Mouse (Mus musculus): ENCODE data around the gene Fig4. TPM values are rescaled to one million over a fixed set of nuclear protein-coding genes. Genes with fewer than 3 reads are reported as not detected.

Fig4 gene
- total RNA-seq, 2 experiments from 2014 or later = 5.5 TPM

DNA sequence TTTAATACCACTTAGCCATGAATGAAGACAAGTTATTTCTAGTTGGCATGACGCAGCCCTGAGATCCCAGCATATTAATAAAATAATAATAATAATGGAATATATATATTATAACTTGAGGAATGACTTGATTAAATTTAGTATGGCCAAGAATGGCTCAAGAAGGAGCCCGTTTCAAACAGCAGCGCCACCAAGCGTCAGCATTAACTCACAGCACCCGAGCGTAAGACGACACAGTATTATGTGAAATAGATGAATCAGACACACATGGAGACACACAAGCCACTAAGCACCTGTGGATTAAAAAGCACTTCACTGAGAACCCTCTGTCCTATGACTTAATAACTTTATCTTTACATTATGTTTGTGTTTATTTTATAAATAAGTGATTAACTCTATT is 31.2 kb downstream of the Fig4 start:
- intact Hi-C loops (cut with DNase I) = no loop called here
- no peak for DNase-seq

DNA sequence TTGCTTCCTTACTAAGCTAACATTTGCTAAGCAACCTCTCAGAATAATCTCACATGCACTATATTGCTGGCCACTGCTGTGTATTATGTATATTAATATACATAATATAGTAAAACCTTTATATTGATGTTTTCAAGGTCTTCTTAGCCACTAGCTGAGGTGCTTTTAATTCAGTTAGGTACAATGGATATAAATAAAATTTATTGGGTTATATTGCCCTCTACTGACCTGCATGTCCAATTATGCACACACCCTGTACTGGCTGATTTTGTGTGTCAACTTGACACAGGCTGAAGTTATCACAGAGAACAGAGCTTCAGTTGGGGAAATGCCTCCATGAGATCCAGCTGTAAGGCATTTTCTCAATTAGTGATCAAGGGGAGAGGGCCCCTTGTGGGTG is 41.2 kb downstream of the Fig4 start:
- intact Hi-C loops (cut with DNase I) = no loop called here
- DNase-seq = no peak

GRCm38 (mm10) chr10:41261218-41261617 is 41.8 kb downstream of the Fig4 start:
- intact Hi-C loops (cut with DNase I) = no loop called here
- no peak for DNase-seq

DNA sequence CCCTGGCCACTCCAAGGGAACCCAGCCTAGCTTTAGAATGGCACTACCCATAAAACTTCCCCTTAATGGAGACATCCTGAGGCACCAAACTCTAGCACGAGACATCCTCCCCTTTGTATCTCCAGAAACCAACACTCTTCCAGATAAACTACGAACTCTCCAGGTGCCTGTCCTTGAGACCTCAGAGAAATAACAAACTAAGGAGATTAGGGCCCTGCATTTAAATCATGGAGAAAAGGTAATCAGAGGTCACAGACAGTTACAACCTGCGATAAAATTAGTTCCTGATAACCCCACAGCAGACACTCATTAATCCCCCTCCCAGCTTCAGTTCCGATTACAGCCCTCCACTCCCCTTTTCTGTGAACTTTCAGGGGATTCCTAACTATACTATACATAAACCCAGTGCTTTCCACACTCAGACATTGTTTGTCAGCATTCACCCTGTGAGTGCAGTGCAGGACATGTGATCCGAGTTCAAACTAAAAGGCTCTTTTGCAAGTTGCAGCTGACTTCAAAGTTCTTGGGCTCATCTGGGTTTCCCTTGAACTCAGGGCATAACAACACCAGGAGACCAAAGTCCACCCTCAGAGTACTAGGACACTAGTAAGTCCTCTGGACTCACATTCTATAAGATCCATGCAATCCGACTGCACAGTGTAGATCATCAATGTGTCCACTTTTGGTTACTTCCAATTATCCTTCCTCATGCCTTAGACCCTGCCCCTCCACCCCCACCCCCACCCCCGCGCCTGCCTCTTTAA is 42.6 kb downstream of the Fig4 start:
- no peak for DNase-seq
- intact Hi-C loops (cut with DNase I) = no loop called here

DNA sequence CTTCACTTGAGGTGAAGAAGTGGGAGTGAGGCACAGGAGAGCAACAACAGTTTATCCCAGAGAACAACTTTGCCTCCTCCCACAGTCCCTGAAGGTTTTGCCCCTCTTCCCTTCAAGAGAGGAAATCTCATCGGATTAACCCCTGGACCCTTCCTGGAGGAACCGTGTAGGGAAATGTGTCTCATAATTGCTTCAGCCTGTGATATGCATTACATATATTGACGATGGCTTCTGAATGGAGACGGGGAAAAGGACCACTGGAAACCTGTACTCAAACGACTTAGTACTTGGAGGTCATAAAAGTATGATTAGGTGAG is 52.4 kb downstream of the Fig4 start:
- intact Hi-C loops (cut with DNase I) = loop anchor here (5.0 kb wide), 1 partner anchor 808 kb away; no protein-coding TSS in a partner anchor
- DNase-seq = no peak

DNA sequence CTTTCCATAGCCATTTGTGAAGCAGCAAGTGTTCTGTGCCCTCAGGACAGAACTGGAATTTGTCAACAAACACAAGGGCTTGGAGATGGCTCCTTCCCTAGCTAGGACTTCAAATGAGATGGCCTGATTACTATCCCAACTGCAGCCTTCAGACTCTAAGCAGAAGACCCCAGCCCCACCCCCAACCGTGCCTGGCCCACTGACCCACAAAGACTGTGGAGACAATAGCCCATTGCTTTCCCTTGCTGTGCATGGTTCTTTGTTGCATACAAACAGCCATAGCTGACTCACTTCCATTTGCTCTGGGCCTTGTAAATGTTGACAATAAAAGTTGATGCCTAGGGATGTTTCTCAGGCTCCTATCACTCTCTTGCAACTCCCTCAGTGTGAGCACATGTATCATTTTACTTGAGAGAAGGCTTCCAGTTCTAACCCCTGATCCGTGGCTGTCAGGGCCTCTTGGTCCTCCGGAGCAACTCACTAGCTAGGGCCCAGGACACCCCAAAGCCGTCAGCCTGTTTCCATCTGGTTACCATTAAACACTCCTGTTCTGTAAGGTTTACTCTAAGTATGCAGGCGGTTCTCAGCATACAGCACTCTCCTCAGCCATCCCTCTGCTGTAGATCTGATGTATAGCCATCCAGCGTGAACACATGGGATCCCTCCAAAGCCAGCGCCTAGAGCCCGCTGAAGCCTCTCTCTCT is 52.9 kb downstream of the Fig4 start:
- intact Hi-C loops (cut with DNase I) = loop anchor here (5.0 kb wide), 1 partner anchor 808 kb away; no protein-coding TSS in a partner anchor
- DNase-seq = no peak

DNA sequence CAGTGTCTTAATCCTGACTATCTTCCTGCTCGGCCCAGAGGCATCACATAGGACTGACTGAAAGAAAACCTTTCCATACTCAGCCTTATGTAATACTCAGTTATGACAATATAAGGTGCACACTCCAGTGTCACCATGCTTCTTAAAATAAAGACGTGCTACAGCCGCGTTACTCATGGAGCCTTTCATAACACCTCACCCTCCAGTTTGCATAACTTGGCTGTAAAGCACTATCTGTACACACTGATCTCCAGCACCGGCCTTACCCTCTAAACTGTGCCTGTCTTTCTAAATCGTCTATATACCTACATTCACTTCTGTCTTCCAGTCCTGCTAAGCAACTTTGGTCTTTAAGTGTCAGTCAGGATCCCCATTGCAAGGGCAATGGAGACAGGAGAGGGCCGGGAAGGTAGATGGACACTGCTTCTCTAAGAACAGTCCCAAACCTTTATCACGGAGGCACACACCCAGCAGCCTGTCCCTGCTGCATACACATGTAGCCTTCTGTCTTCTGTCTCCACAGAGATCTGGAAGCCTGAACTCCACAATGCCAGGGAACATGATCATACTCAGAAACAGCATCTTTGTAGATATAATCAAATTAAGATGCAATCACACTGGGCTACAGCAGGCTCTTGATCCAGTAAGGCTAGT is 53.9 kb downstream of the Fig4 start:
- DNase-seq = no peak
- intact Hi-C loops (cut with DNase I) = no loop called here

DNA sequence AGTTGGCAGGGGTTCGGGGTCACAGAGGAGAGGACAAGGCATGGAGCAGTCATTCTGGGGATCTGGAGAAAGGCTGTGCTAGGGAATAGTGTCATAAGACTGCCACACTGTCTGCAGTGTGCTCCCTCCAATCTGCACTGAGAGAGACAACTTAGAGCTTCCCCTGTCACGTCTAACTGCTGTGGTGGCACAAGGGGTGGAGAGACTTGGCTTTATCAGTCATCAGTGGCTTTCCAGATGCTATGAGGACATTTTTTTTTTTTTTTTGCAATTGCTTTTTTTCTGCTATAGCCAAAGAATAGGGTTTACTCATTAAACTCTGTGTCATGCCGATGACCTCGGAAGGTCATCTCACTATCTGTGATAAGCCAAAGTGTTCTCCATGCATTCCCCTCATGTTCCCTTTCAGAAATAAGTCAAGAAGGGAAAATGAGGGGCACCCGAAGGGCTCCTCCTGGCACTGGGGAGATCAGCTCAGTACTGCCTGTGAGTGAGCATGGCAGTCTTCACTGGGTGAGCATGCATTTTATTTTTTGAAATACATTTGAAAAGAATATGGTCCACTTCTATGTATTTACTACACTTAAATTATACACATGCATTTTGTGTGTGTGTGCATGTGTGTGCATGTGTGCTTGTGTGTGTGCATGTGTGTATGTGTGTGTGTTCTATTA is 55.1 kb downstream of the Fig4 start:
- intact Hi-C loops (cut with DNase I) = no loop called here
- DNase-seq = no peak

DNA sequence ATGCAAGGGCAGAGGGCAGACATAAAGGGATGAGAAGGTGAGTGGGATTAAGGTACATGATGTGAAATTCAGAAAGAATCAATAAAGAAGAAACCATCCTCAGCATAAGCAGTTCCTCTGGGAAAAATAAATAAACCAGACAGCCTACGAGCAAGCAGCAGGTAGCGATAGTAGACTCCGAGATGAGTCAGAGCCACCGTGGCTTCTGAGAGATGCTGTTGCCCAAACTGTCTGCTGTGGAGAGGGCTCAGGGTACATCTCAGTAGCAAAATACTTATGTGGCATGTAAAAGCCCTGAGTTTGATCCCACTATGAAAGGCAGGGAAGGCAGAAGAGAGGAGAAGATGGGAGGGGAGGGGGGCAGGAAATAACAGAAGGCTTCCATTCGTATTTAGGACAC is 56.9 kb downstream of the Fig4 start:
- DNase-seq = no peak
- intact Hi-C loops (cut with DNase I) = no loop called here

- no peak for DNase-seq
- intact Hi-C loops (cut with DNase I) = no loop called here
These were observed 57.6 kb downstream of the Fig4 start for GRCm38 (mm10) chr10:41245477-41245876.

- intact Hi-C loops (cut with DNase I) = no loop called here
- no peak for DNase-seq
These were observed 58.0 kb downstream of the Fig4 start for GRCm38 (mm10) chr10:41245028-41245427.

- intact Hi-C loops (cut with DNase I) = no loop called here
- no peak for DNase-seq
These were observed 59.1 kb downstream of the Fig4 start for GRCm38 (mm10) chr10:41243930-41244329.

DNA sequence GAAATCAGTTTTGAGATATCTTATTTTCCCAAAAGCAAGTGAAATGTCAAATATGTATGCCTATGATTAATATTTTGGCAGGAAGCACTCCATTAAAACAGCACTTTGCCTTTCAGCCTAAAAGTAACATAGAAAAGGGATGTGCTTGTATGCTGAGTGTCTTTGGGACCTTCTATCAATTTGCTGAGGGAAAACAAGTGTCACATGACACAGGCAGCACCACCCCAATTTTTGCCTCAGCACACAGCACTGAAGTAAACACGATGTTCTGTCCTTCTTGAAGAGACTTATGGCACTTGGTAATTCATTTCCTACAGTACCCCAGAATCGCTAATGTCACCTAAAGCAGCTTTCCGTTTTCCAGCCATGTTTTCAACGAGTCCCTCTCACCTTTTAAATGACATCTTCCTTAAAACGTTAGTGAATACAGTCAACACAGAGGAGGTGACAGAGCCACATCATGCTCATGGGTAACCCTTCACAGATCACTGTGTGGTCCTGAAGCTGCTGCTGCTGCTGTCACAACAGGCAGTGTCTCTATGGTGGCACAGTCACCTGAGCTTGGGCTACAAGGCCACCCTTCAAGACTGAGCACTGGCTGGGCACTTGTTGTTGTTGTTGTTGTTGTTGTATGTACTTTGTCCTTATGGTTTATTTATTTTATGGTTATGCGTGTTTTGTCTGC is 61.4 kb downstream of the Fig4 start:
- intact Hi-C loops (cut with DNase I) = no loop called here

GRCm38 (mm10) chr10:41241080-41241479 is 62.0 kb downstream of the Fig4 start:
- no peak for DNase-seq
- intact Hi-C loops (cut with DNase I) = no loop called here

More for the DNA sequence above, 61.4 kb downstream of the Fig4 start:
- no peak for DNase-seq

- no peak for DNase-seq
- intact Hi-C loops (cut with DNase I) = no loop called here
These were observed 67.0 kb downstream of the Fig4 start for GRCm38 (mm10) chr10:41236020-41236419.

- intact Hi-C loops (cut with DNase I) = no loop called here
- no peak for DNase-seq
These were observed 67.5 kb downstream of the Fig4 start for GRCm38 (mm10) chr10:41235584-41235983.

DNA sequence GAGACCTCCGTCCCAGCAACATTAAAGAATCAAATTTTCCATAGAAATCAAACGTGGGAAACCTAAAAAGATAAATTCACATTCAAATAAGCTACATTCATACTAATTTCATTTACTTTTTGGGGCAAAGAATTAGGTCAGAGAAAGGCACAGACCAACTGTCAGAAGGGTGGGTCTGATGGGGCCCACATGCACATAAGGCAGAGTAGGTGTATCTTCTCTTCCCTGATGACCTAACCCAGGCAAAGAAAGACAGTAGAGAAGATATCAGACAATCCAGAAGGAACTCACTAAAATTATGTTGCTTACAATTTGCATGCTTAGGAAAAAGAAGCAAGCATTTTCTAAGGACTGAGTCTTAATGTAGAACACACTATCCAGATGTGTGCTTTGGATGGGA is 67.9 kb downstream of the Fig4 start:
- intact Hi-C loops (cut with DNase I) = no loop called here
- DNase-seq = no peak

GRCm38 (mm10) chr10:41234552-41234951 is 68.5 kb downstream of the Fig4 start:
- DNase-seq = no peak
- intact Hi-C loops (cut with DNase I) = no loop called here

- no peak for DNase-seq
- intact Hi-C loops (cut with DNase I) = no loop called here
These were observed 69.9 kb downstream of the Fig4 start for GRCm38 (mm10) chr10:41233140-41233539.

DNA sequence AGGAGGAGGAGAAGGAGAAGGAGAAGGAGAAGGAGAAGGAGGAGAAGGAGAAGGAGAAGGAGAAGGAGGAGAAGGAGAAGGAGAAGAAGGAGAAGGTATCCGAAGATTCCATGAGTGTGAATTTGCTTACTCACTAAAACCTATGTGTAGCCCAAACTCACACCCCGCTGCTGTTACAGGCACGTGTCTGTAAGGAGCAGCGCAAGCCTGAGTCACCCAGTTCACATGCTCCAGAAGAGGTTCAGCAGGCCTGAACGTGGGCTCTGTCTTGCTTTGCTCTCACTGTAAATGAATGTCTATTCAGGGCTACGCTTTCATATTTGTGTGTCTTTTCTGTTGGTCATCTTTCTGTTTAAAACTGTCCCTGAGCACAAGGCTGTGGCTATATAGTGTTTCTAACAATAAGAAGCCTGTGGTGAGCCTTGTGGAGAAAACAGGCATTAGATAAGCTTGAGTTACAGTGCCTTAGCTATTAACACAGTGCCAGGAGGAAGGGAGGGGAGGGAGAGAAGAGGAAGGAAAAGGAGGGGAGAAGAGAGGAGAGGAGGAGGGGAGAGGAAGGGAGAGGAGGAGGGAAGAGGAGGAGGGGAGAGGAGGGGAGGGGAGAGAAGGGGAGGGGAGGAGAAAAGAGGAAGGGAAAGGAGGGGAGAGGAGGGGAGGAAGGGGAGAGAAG is 71.8 kb downstream of the Fig4 start:
- no peak for DNase-seq
- intact Hi-C loops (cut with DNase I) = no loop called here

Measured in gastrocnemius, postnatal 36 days (tissue).